Mouse (Mus musculus) olfactory bulb, adult 2 months (tissue): ENCODE data around the gene Gm17509.

Experiments used
- CTCF ChIP-seq: fragments of 200-500 bp; IDR thresholded peaks from 2 replicates; pipeline ENCODE4 v1.5.1; 2012; ENCODE audit warnings: low read depth, mild to moderate bottlenecking, low read length, moderate library complexity; ENCODE audit not compliant: insufficient read depth
- POLR2A ChIP-seq: fragments of 200-500 bp; IDR thresholded peaks from 2 replicates; pipeline ENCODE4 v1.6.1; 2012; ENCODE audit warnings: mild to moderate bottlenecking, low read depth, low read length, moderate library complexity; ENCODE audit not compliant: insufficient read depth

GRCm38 (mm10) chr13:117267963-117268362, 47.1 kb upstream of the Gm17509 start:
- no peak for TF ChIP-seq POLR2A
- TF ChIP-seq CTCF = no peak
